Mouse (Mus musculus): ENCODE measurements around the gene Etl4. TPM values are rescaled to one million over a fixed set of nuclear protein-coding genes. Genes with fewer than 3 reads are reported as not detected.

Etl4 gene
- polyA plus RNA-seq, 1 experiment from 2014 or later, result 16.1 TPM

GRCm38 (mm10) chr2:20776171-20776704 is 866.7 kb downstream of the Etl4 start:
- H3K27ac ChIP-seq (ENCODE audit: low read depth, low read length), result peak overlapping the region; percentile 41
- H3K4me3 ChIP-seq (ENCODE audit: low read depth, low read length), result no peak overlapping the region
- peak; percentile 92 for ATAC-seq
- H3K9me3 ChIP-seq (ENCODE audit: control insufficient read depth), result no peaks in the 10 kb centered on the region
- TF ChIP-seq CTCF (IDR thresholded peaks at IDR 0.05; ENCODE audit: low read depth), result no peak
- H3K36me3 ChIP-seq (ENCODE audit: control insufficient read depth, insufficient read depth), result peaks cover 39% of the 10 kb centered on the region
- H3K4me1 ChIP-seq (replicated peaks; ENCODE audit: control insufficient read depth, insufficient read depth, low read length), result no peaks in the 10 kb centered on the region; the same call in 1 of the 2 replicates
- H3K27me3 ChIP-seq (replicated peaks; ENCODE audit: control insufficient read depth, insufficient read depth, low read length), result no peaks in the 10 kb centered on the region
- WGBS, result 41% methylated on average over 6 of the region's 6 CpGs
- H3K9ac ChIP-seq (ENCODE audit: low read depth, low read length), result no peak overlapping the region
- no peak overlapping the region for H3K4me2 ChIP-seq (replicated peaks; ENCODE audit: low read depth)

DNA sequence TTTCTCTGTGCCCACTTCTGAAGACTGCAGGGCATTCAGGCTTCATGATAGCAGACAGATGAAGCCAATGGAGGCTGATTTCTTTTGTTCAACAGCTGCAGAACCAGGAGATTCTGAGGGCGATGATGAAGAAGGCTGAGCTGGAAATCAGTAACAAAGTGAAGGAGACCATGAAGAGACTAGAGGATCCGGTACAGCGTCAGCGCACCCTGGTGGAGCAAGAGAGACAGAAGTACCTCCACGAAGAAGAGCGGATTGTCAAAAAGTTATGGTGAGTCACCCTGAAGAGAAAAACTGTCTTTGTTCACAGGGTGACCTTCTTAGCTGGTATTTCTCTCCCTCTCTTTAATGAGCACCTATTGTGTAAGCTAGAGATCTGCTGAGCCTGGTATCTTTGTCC is 868.4 kb downstream of the Etl4 start:
- Histone ChIP-seq H3K9ac (ENCODE audit: low read depth, low read length) (no peak overlapping the region), H3K9me3 (ENCODE audit: control insufficient read depth) (no peaks in the 10 kb centered on the region), H3K4me2 (replicated peaks; ENCODE audit: low read depth) (no peak overlapping the region), H3K27me3 (replicated peaks; ENCODE audit: control insufficient read depth, insufficient read depth, low read length) (no peaks in the 10 kb centered on the region), H3K4me3 (ENCODE audit: low read depth, low read length) (no peak overlapping the region), H3K36me3 (ENCODE audit: control insufficient read depth, insufficient read depth) (peaks cover 41% of the 10 kb centered on the region), H3K4me1 (replicated peaks; ENCODE audit: control insufficient read depth, insufficient read depth, low read length) (no peaks in the 10 kb centered on the region; the same call in 1 of the 2 replicates), H3K27ac (ENCODE audit: low read depth, low read length) (no peak overlapping the region)
- TF ChIP-seq CTCF (IDR thresholded peaks at IDR 0.05; ENCODE audit: low read depth), result peak; percentile 74
- 62% methylated on average over 6 of the region's 6 CpGs for WGBS
- ATAC-seq, result no peak

DNA sequence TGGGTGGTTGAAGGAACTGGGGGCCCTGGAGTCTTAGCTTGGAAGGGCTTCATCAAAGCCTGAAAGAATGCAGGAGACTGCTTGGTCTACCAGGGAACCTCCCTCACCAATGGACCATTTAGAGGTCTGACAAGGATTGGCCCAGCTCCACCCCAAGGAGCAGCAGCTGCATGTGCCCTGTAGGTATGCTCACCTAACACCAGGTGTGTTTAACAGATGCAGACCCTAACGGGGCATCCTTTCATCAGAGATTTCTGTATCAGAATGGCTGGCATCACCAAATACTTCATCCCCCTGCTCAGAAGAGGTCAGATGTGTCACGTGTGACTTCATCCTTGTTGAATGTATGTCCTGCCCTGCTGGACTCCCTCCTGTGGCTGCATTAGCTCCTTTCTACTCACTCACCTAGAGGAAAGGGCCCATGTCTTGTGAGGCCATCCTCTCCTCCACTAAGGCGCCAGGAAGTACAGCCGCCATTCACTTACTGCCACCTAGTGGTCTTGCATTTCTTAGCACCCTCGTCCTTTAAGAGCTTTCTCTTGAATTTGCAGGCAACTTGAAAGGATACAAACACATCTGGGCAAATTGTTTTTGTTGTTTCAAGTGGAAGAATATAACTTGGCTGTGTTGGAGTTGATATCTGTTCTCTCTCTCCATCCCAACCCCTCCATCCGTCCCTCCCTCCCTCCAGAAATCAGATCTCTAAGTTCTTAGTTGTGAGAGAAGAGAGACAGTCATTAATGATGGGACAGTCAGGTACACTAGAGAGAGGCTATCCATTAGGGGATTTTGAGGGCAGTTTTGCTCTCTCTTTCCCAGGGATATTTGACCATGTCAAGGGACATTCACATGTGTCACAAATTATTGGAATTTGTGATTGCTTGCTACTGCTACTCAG is 870.2 kb downstream of the Etl4 start:
- 41% methylated on average over 6 of the region's 6 CpGs for WGBS
- Histone ChIP-seq H3K9me3 (ENCODE audit: control insufficient read depth) (no peaks in the 10 kb centered on the region), H3K27me3 (replicated peaks; ENCODE audit: control insufficient read depth, insufficient read depth, low read length) (no peaks in the 10 kb centered on the region), H3K4me3 (ENCODE audit: low read depth, low read length) (no peak overlapping the region), H3K27ac (ENCODE audit: low read depth, low read length) (no peak overlapping the region), H3K9ac (ENCODE audit: low read depth, low read length) (no peak overlapping the region), H3K4me1 (replicated peaks; ENCODE audit: control insufficient read depth, insufficient read depth, low read length) (no peaks in the 10 kb centered on the region; the same call in 1 of the 2 replicates), H3K4me2 (replicated peaks; ENCODE audit: low read depth) (no peak overlapping the region), H3K36me3 (ENCODE audit: control insufficient read depth, insufficient read depth) (peaks cover 59% of the 10 kb centered on the region)
- TF ChIP-seq CTCF (IDR thresholded peaks at IDR 0.05; ENCODE audit: low read depth), result peak; percentile 96
- 0 out of 2 replicates have a peak, but pooled peaks have one; percentile 31 for ATAC-seq

- H3K4me3 ChIP-seq (ENCODE audit: low read depth, low read length), result no peak overlapping the region
- H3K36me3 ChIP-seq (ENCODE audit: control insufficient read depth, insufficient read depth), result peaks cover 65% of the 10 kb centered on the region
- no peak overlapping the region for H3K9ac ChIP-seq (ENCODE audit: low read depth, low read length)
- no peak overlapping the region for H3K4me2 ChIP-seq (replicated peaks; ENCODE audit: low read depth)
- TF ChIP-seq CTCF (IDR thresholded peaks at IDR 0.05; ENCODE audit: low read depth), result no peak
- no peaks in the 10 kb centered on the region for H3K4me1 ChIP-seq (replicated peaks; ENCODE audit: control insufficient read depth, insufficient read depth, low read length)
- no peak for ATAC-seq
- 68% methylated on average over 8 of the region's 8 CpGs for WGBS
- H3K27me3 ChIP-seq (replicated peaks; ENCODE audit: control insufficient read depth, insufficient read depth, low read length), result no peaks in the 10 kb centered on the region
- H3K9me3 ChIP-seq (ENCODE audit: control insufficient read depth), result no peaks in the 10 kb centered on the region
- no peak overlapping the region for H3K27ac ChIP-seq (ENCODE audit: low read depth, low read length)
These were observed 891.8 kb downstream of the Etl4 start for GRCm38 (mm10) chr2:20801236-20801890.

- no peaks in the 10 kb centered on the region for H3K27me3 ChIP-seq (replicated peaks; ENCODE audit: control insufficient read depth, insufficient read depth, low read length)
- H3K4me1 ChIP-seq (replicated peaks; ENCODE audit: control insufficient read depth, insufficient read depth, low read length), result no peaks in the 10 kb centered on the region
- H3K9ac ChIP-seq (ENCODE audit: low read depth, low read length), result no peak overlapping the region
- no peaks in the 10 kb centered on the region for H3K9me3 ChIP-seq (ENCODE audit: control insufficient read depth)
- no peak overlapping the region for H3K4me3 ChIP-seq (ENCODE audit: low read depth, low read length)
- H3K4me2 ChIP-seq (replicated peaks; ENCODE audit: low read depth), result no peak overlapping the region
- WGBS, result 84% methylated on average over 8 of the region's 8 CpGs
- H3K36me3 ChIP-seq (ENCODE audit: control insufficient read depth, insufficient read depth), result peaks cover 28% of the 10 kb centered on the region
- TF ChIP-seq CTCF (IDR thresholded peaks at IDR 0.05; ENCODE audit: low read depth), result no peak
- no peak overlapping the region for H3K27ac ChIP-seq (ENCODE audit: low read depth, low read length)
- ATAC-seq, result no peak
These were observed 901.9 kb downstream of the Etl4 start for GRCm38 (mm10) chr2:20811506-20811905.

DNA sequence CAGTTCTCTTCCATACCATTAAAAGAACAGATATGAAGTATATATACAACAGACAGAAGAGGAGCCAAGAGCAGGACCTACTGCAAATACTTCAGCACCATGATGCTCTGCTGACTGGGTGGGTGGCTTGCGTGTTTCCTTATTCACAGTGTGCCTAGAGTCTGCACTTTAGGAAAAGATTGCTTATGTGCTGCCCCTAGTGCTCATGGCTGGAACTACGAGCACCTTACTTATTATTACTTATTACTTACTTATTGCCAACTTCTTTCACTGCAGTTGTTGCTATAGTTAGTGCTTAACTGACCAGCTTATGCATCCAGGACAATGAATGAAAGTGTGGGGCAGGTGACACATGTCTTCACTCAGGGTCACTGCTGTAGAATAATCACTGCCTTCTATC is 904.4 kb downstream of the Etl4 start:
- Histone ChIP-seq H3K27ac (ENCODE audit: low read depth, low read length) (no peak overlapping the region), H3K36me3 (ENCODE audit: control insufficient read depth, insufficient read depth) (peaks cover 3% of the 10 kb centered on the region; the same call in 1 of the 2 replicates), H3K9ac (ENCODE audit: low read depth, low read length) (no peak overlapping the region), H3K4me3 (ENCODE audit: low read depth, low read length) (no peak overlapping the region), H3K27me3 (replicated peaks; ENCODE audit: control insufficient read depth, insufficient read depth, low read length) (no peaks in the 10 kb centered on the region), H3K9me3 (ENCODE audit: control insufficient read depth) (no peaks in the 10 kb centered on the region), H3K4me2 (replicated peaks; ENCODE audit: low read depth) (no peak overlapping the region), H3K4me1 (replicated peaks; ENCODE audit: control insufficient read depth, insufficient read depth, low read length) (no peaks in the 10 kb centered on the region)
- peak; percentile 64 for TF ChIP-seq CTCF (IDR thresholded peaks at IDR 0.05; ENCODE audit: low read depth)
- 84% methylated on average over 2 of the region's 2 CpGs for WGBS
- ATAC-seq, result no peak
